Mouse (Mus musculus): ENCODE results near the gene Pawr. TPM values are rescaled to one million over a fixed set of nuclear protein-coding genes. Genes with fewer than 3 reads are reported as not detected.

Pawr gene
- total RNA-seq, 1 experiment: 36.4 TPM

DNA sequence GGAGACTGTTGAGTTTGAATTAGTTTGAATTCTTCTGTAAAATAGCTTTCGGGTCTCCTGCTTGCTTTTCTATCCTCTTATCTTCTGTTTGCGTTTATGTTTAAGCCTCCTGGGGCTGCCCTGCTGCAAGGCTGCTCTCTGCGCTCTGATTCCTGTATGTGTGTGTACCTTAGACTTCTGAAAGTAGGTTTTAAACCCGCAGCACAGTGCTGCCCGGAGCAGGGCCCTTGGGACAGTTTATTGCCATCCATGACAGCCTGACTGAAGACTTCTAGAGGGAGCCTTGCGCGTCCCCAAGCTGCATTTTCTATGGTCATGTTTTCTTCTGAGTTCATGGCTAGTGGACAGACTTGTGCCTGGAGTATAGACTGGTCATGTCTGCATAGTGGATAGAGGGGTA is 74.0 kb downstream of the Pawr start:
- in situ Hi-C loops (cut with MboI; ENCODE audit: low sequenced_read_pairs in 2 of 2, unreplicated experiment in 2 of 2): no loop called here
- no peak overlapping the region for H3K27ac ChIP-seq (ENCODE audit: insufficient read depth, low read depth, low read length, poor library complexity, severe bottlenecking)
- no peak for TF ChIP-seq CHD2 (IDR thresholded peaks at IDR 0.05; ENCODE audit: low read depth, low read length)
- TF ChIP-seq MAFK (IDR thresholded peaks at IDR 0.05; ENCODE audit: insufficient read depth, low read depth, low read length): no peak
- no peak for TF ChIP-seq ZC3H11A (IDR thresholded peaks at IDR 0.05; ENCODE audit: borderline replicate concordance, low read depth, low read length)
- TF ChIP-seq ZNF384 (IDR thresholded peaks at IDR 0.05; ENCODE audit: low read depth, low read length): no peak
- TF ChIP-seq HCFC1 (IDR thresholded peaks at IDR 0.05; ENCODE audit: borderline replicate concordance, insufficient read depth, low read length): no peak
- no peak overlapping the region for H3K4me3 ChIP-seq (ENCODE audit: insufficient read depth in 1 of 2, low read depth in 1 of 2, low read length in 2 of 2, poor library complexity in 1 of 2, severe bottlenecking in 1 of 2)
- peaks cover 3% of the 10 kb centered on the region; the same call in 1 of the 2 replicates for H3K36me3 ChIP-seq (ENCODE audit: control insufficient read depth, insufficient read depth, low read length, poor library complexity, severe bottlenecking)
- H3K9ac ChIP-seq (ENCODE audit: insufficient read depth, low read depth, low read length, poor library complexity, severe bottlenecking): no peak overlapping the region
- peaks cover 8 to 29% of the 10 kb centered on the region in 2 experiments for H3K4me1 ChIP-seq (ENCODE audit: control insufficient read depth in 2 of 2, insufficient read depth in 2 of 2, low read length in 2 of 2, poor library complexity in 1 of 2)
- no peaks in the 10 kb centered on the region for H3K9me3 ChIP-seq (ENCODE audit: control insufficient read depth, insufficient read depth, low read depth, low read length)
- DNase-seq (ENCODE audit: low read depth, low spot score): no peak

DNA sequence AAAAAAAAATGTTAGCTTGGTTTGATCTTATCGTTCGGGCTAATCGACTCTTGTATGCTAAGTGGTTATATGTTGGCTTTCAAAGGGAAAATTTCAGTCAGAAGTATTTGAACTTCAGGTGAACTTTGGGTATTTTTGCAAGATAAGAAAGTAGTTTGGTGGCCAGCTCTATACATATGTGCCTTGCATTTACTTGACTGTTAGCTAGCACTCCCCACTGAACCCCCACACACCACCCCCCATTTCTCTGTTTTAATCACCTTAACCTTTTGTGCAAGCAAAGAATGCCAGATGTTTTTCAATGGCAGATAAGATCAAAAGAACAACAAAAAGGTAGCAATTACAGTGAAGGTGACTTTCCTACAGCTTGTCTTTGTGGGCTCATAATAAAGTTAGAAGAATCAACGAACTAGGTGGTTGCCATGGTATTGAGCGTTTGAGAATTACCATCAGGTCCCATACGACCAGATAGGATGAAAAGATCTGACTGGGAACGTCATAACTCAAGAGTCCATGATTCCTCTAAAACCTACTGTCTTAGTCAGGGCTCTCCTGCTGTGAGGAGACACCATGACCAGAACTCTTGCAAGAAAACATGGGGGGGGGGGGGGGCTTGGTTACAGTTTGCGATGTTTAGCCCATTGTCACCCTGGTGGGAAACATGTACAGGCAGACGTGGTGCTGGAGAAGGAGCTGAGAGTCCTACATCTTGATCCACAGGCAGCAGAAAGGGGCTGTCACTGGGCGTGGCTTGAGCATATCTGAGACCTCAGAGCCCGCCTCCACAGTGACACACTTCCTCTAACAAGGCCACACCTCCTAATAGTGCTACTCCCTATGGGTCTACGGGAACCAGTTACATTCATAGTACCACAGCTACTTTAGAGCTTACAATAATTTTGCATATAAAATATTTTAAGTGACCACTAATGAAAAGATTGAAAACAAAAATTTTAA is 75.2 kb downstream of the Pawr start:
- no peak for TF ChIP-seq MAFK (IDR thresholded peaks at IDR 0.05; ENCODE audit: insufficient read depth, low read depth, low read length)
- no peak for TF ChIP-seq HCFC1 (IDR thresholded peaks at IDR 0.05; ENCODE audit: borderline replicate concordance, insufficient read depth, low read length)
- no peak for TF ChIP-seq ZNF384 (IDR thresholded peaks at IDR 0.05; ENCODE audit: low read depth, low read length)
- no peak for TF ChIP-seq ZC3H11A (IDR thresholded peaks at IDR 0.05; ENCODE audit: borderline replicate concordance, low read depth, low read length)
- no peak for TF ChIP-seq CHD2 (IDR thresholded peaks at IDR 0.05; ENCODE audit: low read depth, low read length)
- in situ Hi-C loops (cut with MboI; ENCODE audit: low sequenced_read_pairs in 2 of 2, unreplicated experiment in 2 of 2): no loop called here
- Histone ChIP-seq H3K36me3 (ENCODE audit: control insufficient read depth, insufficient read depth, low read length, poor library complexity, severe bottlenecking) (peaks cover 4% of the 10 kb centered on the region; the same call in 1 of the 2 replicates), H3K9me3 (ENCODE audit: control insufficient read depth, insufficient read depth, low read depth, low read length) (no peaks in the 10 kb centered on the region), H3K4me1 (ENCODE audit: control insufficient read depth in 2 of 2, insufficient read depth in 2 of 2, low read length in 2 of 2, poor library complexity in 1 of 2) (peaks cover 8 to 29% of the 10 kb centered on the region in 2 experiments), H3K4me3 (ENCODE audit: insufficient read depth in 1 of 2, low read depth in 1 of 2, low read length in 2 of 2, poor library complexity in 1 of 2, severe bottlenecking in 1 of 2) (no peak overlapping the region), H3K9ac (ENCODE audit: insufficient read depth, low read depth, low read length, poor library complexity, severe bottlenecking) (no peak overlapping the region), H3K27ac (ENCODE audit: insufficient read depth, low read depth, low read length, poor library complexity, severe bottlenecking) (no peak overlapping the region)
- DNase-seq (ENCODE audit: low read depth, low spot score): peak; percentile 22

DNA sequence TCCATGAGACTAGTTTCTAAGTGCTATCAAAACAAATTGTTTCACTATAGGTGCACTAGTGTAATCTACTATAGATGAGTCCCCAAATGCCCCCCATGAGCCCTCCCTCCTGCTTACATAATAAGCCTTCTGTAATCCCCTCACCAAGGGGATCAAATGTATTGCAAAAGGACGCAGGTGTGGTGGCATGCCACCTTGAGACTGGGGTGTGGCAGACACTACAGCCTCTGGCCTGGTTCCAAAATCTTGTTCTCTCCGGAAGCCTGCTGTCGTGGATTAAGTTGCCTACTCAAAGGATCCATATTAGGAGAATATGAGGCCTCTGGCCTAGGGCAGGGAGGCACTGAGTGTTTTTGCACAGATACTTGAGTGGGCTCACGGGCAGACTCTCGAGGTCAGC is 76.1 kb downstream of the Pawr start:
- Histone ChIP-seq H3K9ac (ENCODE audit: insufficient read depth, low read depth, low read length, poor library complexity, severe bottlenecking) (no peak overlapping the region), H3K4me1 (ENCODE audit: control insufficient read depth in 2 of 2, insufficient read depth in 2 of 2, low read length in 2 of 2, poor library complexity in 1 of 2) (peaks cover 8 to 23% of the 10 kb centered on the region in 2 experiments), H3K36me3 (ENCODE audit: control insufficient read depth, insufficient read depth, low read length, poor library complexity, severe bottlenecking) (peaks cover 8% of the 10 kb centered on the region; the same call in 1 of the 2 replicates), H3K27ac (ENCODE audit: insufficient read depth, low read depth, low read length, poor library complexity, severe bottlenecking) (no peak overlapping the region), H3K9me3 (ENCODE audit: control insufficient read depth, insufficient read depth, low read depth, low read length) (no peaks in the 10 kb centered on the region), H3K4me3 (ENCODE audit: insufficient read depth in 1 of 2, low read depth in 1 of 2, low read length in 2 of 2, poor library complexity in 1 of 2, severe bottlenecking in 1 of 2) (no peak overlapping the region)
- in situ Hi-C loops (cut with MboI; ENCODE audit: low sequenced_read_pairs in 2 of 2, unreplicated experiment in 2 of 2): no loop called here
- DNase-seq (ENCODE audit: low read depth, low spot score): no peak
- TF ChIP-seq CHD2 (IDR thresholded peaks at IDR 0.05; ENCODE audit: low read depth, low read length) (no peak), MAFK (IDR thresholded peaks at IDR 0.05; ENCODE audit: insufficient read depth, low read depth, low read length) (no peak), ZNF384 (IDR thresholded peaks at IDR 0.05; ENCODE audit: low read depth, low read length) (no peak), HCFC1 (IDR thresholded peaks at IDR 0.05; ENCODE audit: borderline replicate concordance, insufficient read depth, low read length) (no peak), ZC3H11A (IDR thresholded peaks at IDR 0.05; ENCODE audit: borderline replicate concordance, low read depth, low read length) (no peak)

DNA sequence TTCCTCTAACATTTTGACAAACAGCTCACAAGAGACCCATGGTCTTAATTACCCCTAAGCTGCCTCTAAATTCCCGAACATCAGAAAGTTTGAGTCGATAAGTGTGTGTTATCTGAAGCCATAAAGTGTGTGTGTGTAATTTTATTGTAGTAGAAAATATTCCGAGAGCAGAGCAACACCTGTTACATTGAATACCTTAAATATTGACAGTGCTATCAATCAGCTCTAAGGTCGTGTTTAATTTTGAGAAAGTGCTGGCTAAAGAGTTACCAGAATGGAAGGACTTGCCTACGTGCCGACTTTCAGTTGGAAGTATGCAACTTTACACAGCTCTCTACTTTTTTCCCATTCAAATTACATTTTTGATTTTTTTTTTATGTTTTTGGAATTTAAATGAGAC is 76.5 kb downstream of the Pawr start:
- no peak overlapping the region for H3K9ac ChIP-seq (ENCODE audit: insufficient read depth, low read depth, low read length, poor library complexity, severe bottlenecking)
- TF ChIP-seq ZC3H11A (IDR thresholded peaks at IDR 0.05; ENCODE audit: borderline replicate concordance, low read depth, low read length): no peak
- no peak for TF ChIP-seq MAFK (IDR thresholded peaks at IDR 0.05; ENCODE audit: insufficient read depth, low read depth, low read length)
- no peak for TF ChIP-seq CHD2 (IDR thresholded peaks at IDR 0.05; ENCODE audit: low read depth, low read length)
- no peak for TF ChIP-seq HCFC1 (IDR thresholded peaks at IDR 0.05; ENCODE audit: borderline replicate concordance, insufficient read depth, low read length)
- TF ChIP-seq ZNF384 (IDR thresholded peaks at IDR 0.05; ENCODE audit: low read depth, low read length): no peak
- H3K4me1 ChIP-seq (ENCODE audit: control insufficient read depth in 2 of 2, insufficient read depth in 2 of 2, low read length in 2 of 2, poor library complexity in 1 of 2): peaks cover 8 to 23% of the 10 kb centered on the region in 2 experiments
- no peak overlapping the region for H3K4me3 ChIP-seq (ENCODE audit: insufficient read depth in 1 of 2, low read depth in 1 of 2, low read length in 2 of 2, poor library complexity in 1 of 2, severe bottlenecking in 1 of 2)
- no peaks in the 10 kb centered on the region for H3K9me3 ChIP-seq (ENCODE audit: control insufficient read depth, insufficient read depth, low read depth, low read length)
- in situ Hi-C loops (cut with MboI; ENCODE audit: low sequenced_read_pairs in 2 of 2, unreplicated experiment in 2 of 2): no loop called here
- no peak overlapping the region for H3K27ac ChIP-seq (ENCODE audit: insufficient read depth, low read depth, low read length, poor library complexity, severe bottlenecking)
- no peak for DNase-seq (ENCODE audit: low read depth, low spot score)
- H3K36me3 ChIP-seq (ENCODE audit: control insufficient read depth, insufficient read depth, low read length, poor library complexity, severe bottlenecking): peaks cover 8% of the 10 kb centered on the region; the same call in 1 of the 2 replicates
